Mouse (Mus musculus) small intestine, adult 2 months (tissue): ENCODE results near the gene Arnt. TPM values are rescaled to one million over a fixed set of nuclear protein-coding genes. Genes with fewer than 3 reads are reported as not detected.
A peak's percentile ranks its signal among the peaks of the same experiment; 100 is the strongest.

ENCODE experiments used
- H3K27ac ChIP-seq: fragments of 200-500 bp; 2 replicates; pipeline ENCODE4 v1.5.1; 2012; ENCODE audit warnings: low read depth, low read length, control low read depth, inconsistent platforms; ENCODE audit not compliant: insufficient read depth
- H3K27me3 ChIP-seq: fragments of 200-500 bp; 2 replicates; pipeline ENCODE4 v1.6.1; 2012; ENCODE audit warnings: mild to moderate bottlenecking, moderate library complexity, low read length, inconsistent platforms; ENCODE audit not compliant: control insufficient read depth, insufficient read depth
- H3K36me3 ChIP-seq: fragments of 200-500 bp; 2 replicates; pipeline ENCODE4 v1.6.1; 2012; ENCODE audit warnings: mild to moderate bottlenecking, low read length, control low read depth, inconsistent platforms; ENCODE audit not compliant: control insufficient read depth, insufficient read depth
- H3K4me1 ChIP-seq: fragments of 200-500 bp; 2 replicates; pipeline ENCODE4 v1.6.1; 2012; ENCODE audit warnings: low read length, inconsistent platforms, mixed read lengths; ENCODE audit not compliant: control insufficient read depth, insufficient read depth, insufficient read length
- H3K4me3 ChIP-seq: fragments of 200-500 bp; 2 replicates; pipeline ENCODE4 v1.5.1; 2012; ENCODE audit warnings: low read depth, mild to moderate bottlenecking, control low read depth, inconsistent platforms, low read length, moderate library complexity
- CTCF ChIP-seq: fragments of 200-500 bp; IDR thresholded peaks from 2 replicates; pipeline ENCODE4 v1.5.1; 2012; ENCODE audit warnings: low read depth, mild to moderate bottlenecking, control low read depth, inconsistent platforms, low read length, moderate library complexity, mixed read lengths; ENCODE audit not compliant: insufficient replicate concordance, insufficient read length; ENCODE audit errors: extremely low read depth
- POLR2A ChIP-seq: fragments of 200-500 bp; IDR thresholded peaks from 2 replicates; pipeline ENCODE4 v1.6.1; 2012; ENCODE audit warnings: low read depth, mild to moderate bottlenecking, control low read depth, inconsistent platforms, low read length, moderate library complexity
- WGBS: fragments of 180-500 bp; shearing (Covaris S2); methylation state at CpG from one replicate; pipeline ENCODE4 v1.1.7; 2018; 5-methylcytosine and 5-hydroxymethylcytosine counted together
- polyA plus RNA-seq: library from polyadenylated mRNA; depleted of rRNA; stranded (reverse); fragments of >200 nt; gene quantifications from 2 replicates; pipeline ENCODE4 v1.2.3, GENCODE M21; 2012

Arnt gene
- polyA plus RNA-seq, 1 experiment, result 29.5 TPM

GRCm38 (mm10) chr3:95459381-95459780 is 25.2 kb downstream of the Arnt start:
- Histone ChIP-seq H3K36me3 (peaks cover 18% of the 10 kb centered on the region), H3K4me1 (no peaks in the 10 kb centered on the region), H3K27me3 (no peaks in the 10 kb centered on the region), H3K4me3 (no peak overlapping the region), H3K27ac (no peak overlapping the region)
- 77% methylated on average over 1 of the region's 1 CpGs for WGBS
- TF ChIP-seq CTCF (no peak), POLR2A (no peak)

- Histone ChIP-seq H3K4me3 (no peak overlapping the region), H3K27ac (no peak overlapping the region), H3K4me1 (no peaks in the 10 kb centered on the region), H3K27me3 (no peaks in the 10 kb centered on the region), H3K36me3 (peaks cover 27% of the 10 kb centered on the region)
- no peak for TF ChIP-seq CTCF
- no peak for TF ChIP-seq POLR2A
These were observed 29.7 kb downstream of the Arnt start for GRCm38 (mm10) chr3:95463852-95464251.

- no peak overlapping the region for H3K27ac ChIP-seq
- H3K4me3 ChIP-seq, result no peak overlapping the region
- H3K36me3 ChIP-seq, result peaks cover 56% of the 10 kb centered on the region
- WGBS, result 92% methylated on average over 1 of the region's 1 CpGs
- TF ChIP-seq POLR2A (no peak), CTCF (no peak)
- no peaks in the 10 kb centered on the region for H3K4me1 ChIP-seq
- no peaks in the 10 kb centered on the region for H3K27me3 ChIP-seq
These were observed 44.8 kb downstream of the Arnt start for GRCm38 (mm10) chr3:95478966-95479365.

- Histone ChIP-seq H3K36me3 (peaks cover 46% of the 10 kb centered on the region), H3K4me1 (no peaks in the 10 kb centered on the region), H3K27me3 (no peaks in the 10 kb centered on the region), H3K4me3 (no peak overlapping the region), H3K27ac (no peak overlapping the region)
- no peak for TF ChIP-seq POLR2A
- TF ChIP-seq CTCF, result no peak
- WGBS, result 62% methylated on average over 2 of the region's 2 CpGs
These were observed 52.2 kb downstream of the Arnt start for GRCm38 (mm10) chr3:95486421-95486820.

- Histone ChIP-seq H3K4me1 (no peaks in the 10 kb centered on the region), H3K36me3 (peaks cover 53% of the 10 kb centered on the region), H3K4me3 (no peak overlapping the region), H3K27me3 (no peaks in the 10 kb centered on the region), H3K27ac (no peak overlapping the region)
- TF ChIP-seq POLR2A, result no peak
- TF ChIP-seq CTCF, result no peak
- 91% methylated on average over 3 of the region's 3 CpGs for WGBS
These were observed 54.5 kb downstream of the Arnt start for GRCm38 (mm10) chr3:95488679-95489078.

GRCm38 (mm10) chr3:95490238-95490637 is 56.0 kb downstream of the Arnt start:
- WGBS, result 92% methylated on average over 2 of the region's 2 CpGs
- H3K36me3 ChIP-seq, result peaks cover 59% of the 10 kb centered on the region

GRCm38 (mm10) chr3:95494342-95494741 is 60.2 kb downstream of the Arnt start:
- no peak overlapping the region for H3K4me3 ChIP-seq
- no peaks in the 10 kb centered on the region for H3K4me1 ChIP-seq
- no peak overlapping the region for H3K27ac ChIP-seq
- TF ChIP-seq CTCF, result peak; percentile 82
- TF ChIP-seq POLR2A, result no peak
- H3K27me3 ChIP-seq, result no peaks in the 10 kb centered on the region
- H3K36me3 ChIP-seq, result peaks cover 45% of the 10 kb centered on the region
- WGBS, result 62% methylated on average over 6 of the region's 6 CpGs

More at GRCm38 (mm10) chr3:95490238-95490637, 56.0 kb downstream of the Arnt start:
- H3K27ac ChIP-seq, result no peak overlapping the region
- no peak for TF ChIP-seq CTCF
- TF ChIP-seq POLR2A, result no peak
- H3K4me1 ChIP-seq, result no peaks in the 10 kb centered on the region
- H3K4me3 ChIP-seq, result no peak overlapping the region
- no peaks in the 10 kb centered on the region for H3K27me3 ChIP-seq

GRCm38 (mm10) chr3:95498229-95498628 is 64.0 kb downstream of the Arnt start:
- H3K4me1 ChIP-seq, result no peaks in the 10 kb centered on the region
- H3K36me3 ChIP-seq, result peaks cover 27% of the 10 kb centered on the region
- H3K27me3 ChIP-seq, result no peaks in the 10 kb centered on the region
- no peak overlapping the region for H3K27ac ChIP-seq
- TF ChIP-seq POLR2A (no peak), CTCF (no peak)
- WGBS, result 54% methylated on average over 2 of the region's 2 CpGs
- H3K4me3 ChIP-seq, result no peak overlapping the region
